Mouse (Mus musculus): ENCODE measurements around the gene Gm45837. TPM values are rescaled to one million over a fixed set of nuclear protein-coding genes. Genes with fewer than 3 reads are reported as not detected.

The Gm45837 gene
- total and polyA plus RNA-seq, 2 experiments, result not detected

DNA sequence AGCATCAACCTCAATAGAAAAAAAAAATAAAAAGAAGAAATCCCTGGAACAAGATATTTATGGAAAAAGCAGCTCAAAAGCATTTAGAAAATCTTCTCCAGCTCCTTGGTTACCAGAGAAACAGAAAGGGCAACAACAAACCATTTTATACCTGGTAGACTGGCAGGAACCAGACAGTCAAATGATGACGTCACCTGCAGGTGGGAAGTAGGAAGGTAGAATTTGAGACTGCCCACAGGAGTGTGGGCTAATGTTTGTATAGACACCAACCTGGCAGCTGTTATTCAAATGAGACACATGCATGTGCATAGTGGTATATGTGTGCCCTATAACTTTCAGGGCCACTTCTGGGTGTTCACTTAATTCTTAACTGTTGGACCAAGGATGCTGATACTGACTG is 111.0 kb downstream of the Gm45837 start:
- TF ChIP-seq CTCF (IDR thresholded peaks at IDR 0.05; ENCODE audit: low read depth, low read length) (no peak), POLR2A (IDR thresholded peaks at IDR 0.05; ENCODE audit: extremely low read depth, insufficient read depth, low read length) (no peak)
- Histone ChIP-seq H3K79me2 (ENCODE audit: control insufficient read depth, insufficient read depth, low read length) (no peaks in the 10 kb centered on the region), H3K27me3 (ENCODE audit: control insufficient read depth, insufficient read depth, low read length) (no peaks in the 10 kb centered on the region), H3K36me3 (ENCODE audit: control insufficient read depth, insufficient read depth, low read length) (no peaks in the 10 kb centered on the region), H3K27ac (replicated peaks; ENCODE audit: insufficient read depth, low read depth, low read length) (no peak overlapping the region), H3K9ac (ENCODE audit: low read depth, low read length) (no peak overlapping the region), H3K4me3 (ENCODE audit: insufficient read depth, low read depth, low read length) (no peak overlapping the region), H3K4me1 (ENCODE audit: control insufficient read depth, insufficient read depth, low read length) (no peaks in the 10 kb centered on the region)
- 57% methylated on average over 1 of the region's 1 CpGs for WGBS
- no peak for DNase-seq (ENCODE audit: extremely low read depth, low read depth, low spot score)

DNA sequence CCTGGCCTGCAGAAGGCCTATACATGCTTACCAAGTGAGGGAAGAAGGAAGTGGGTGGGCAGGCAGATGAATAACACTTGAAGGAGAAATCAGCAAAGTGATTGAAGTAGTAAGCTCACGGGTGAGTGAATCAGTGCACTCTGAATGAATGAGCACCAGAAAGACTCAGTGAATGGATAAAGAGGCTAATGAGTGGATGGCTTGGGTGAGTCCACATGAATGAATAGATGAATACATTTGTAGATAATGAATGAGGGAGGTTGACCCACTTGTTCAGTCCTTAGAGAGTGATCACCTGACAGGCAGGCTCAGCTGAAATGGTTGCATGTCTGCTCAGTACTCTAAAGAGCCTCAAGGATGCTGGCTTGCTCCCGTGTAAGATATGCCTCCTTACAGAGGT is 112.5 kb downstream of the Gm45837 start:
- H3K27me3 ChIP-seq (ENCODE audit: control insufficient read depth, insufficient read depth, low read length), result no peaks in the 10 kb centered on the region; the same call in 1 of the 2 replicates
- no peaks in the 10 kb centered on the region for H3K79me2 ChIP-seq (ENCODE audit: control insufficient read depth, insufficient read depth, low read length)
- H3K36me3 ChIP-seq (ENCODE audit: control insufficient read depth, insufficient read depth, low read length), result no peaks in the 10 kb centered on the region
- TF ChIP-seq CTCF (IDR thresholded peaks at IDR 0.05; ENCODE audit: low read depth, low read length) (no peak), POLR2A (IDR thresholded peaks at IDR 0.05; ENCODE audit: extremely low read depth, insufficient read depth, low read length) (no peak)
- H3K9ac ChIP-seq (ENCODE audit: low read depth, low read length), result no peak overlapping the region
- H3K27ac ChIP-seq (replicated peaks; ENCODE audit: insufficient read depth, low read depth, low read length), result no peak overlapping the region
- no peaks in the 10 kb centered on the region for H3K4me1 ChIP-seq (ENCODE audit: control insufficient read depth, insufficient read depth, low read length)
- no peak for DNase-seq (ENCODE audit: extremely low read depth, low read depth, low spot score)
- 88% methylated on average over 2 of the region's 2 CpGs for WGBS
- H3K4me3 ChIP-seq (ENCODE audit: insufficient read depth, low read depth, low read length), result no peak overlapping the region

DNA sequence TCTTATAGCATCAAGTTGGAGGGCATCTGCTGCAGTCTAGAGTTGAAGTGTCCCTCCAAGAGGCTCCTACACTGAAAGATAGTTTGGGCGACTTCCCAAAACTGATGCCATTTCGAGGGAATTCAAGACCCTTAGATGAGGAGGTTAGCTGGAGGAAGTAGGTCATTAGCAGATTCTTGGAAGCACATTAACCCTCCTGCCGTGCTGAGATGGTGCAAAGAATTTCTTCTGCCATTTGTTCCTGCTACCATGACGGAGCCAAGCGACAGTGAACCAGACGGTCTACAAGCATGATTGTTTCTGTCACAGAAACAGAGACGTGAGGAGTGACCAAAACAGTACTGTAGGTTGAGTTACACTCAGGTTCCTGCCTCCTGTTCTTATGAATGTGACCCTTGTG is 115.8 kb downstream of the Gm45837 start:
- Histone ChIP-seq H3K9ac (ENCODE audit: low read depth, low read length) (no peak overlapping the region), H3K4me1 (ENCODE audit: control insufficient read depth, insufficient read depth, low read length) (no peaks in the 10 kb centered on the region), H3K4me3 (ENCODE audit: insufficient read depth, low read depth, low read length) (no peak overlapping the region), H3K79me2 (ENCODE audit: control insufficient read depth, insufficient read depth, low read length) (no peaks in the 10 kb centered on the region), H3K27ac (replicated peaks; ENCODE audit: insufficient read depth, low read depth, low read length) (no peak overlapping the region), H3K27me3 (ENCODE audit: control insufficient read depth, insufficient read depth, low read length) (no peaks in the 10 kb centered on the region; the same call in 1 of the 2 replicates), H3K36me3 (ENCODE audit: control insufficient read depth, insufficient read depth, low read length) (no peaks in the 10 kb centered on the region)
- no peak for TF ChIP-seq CTCF (IDR thresholded peaks at IDR 0.05; ENCODE audit: low read depth, low read length)
- no peak for TF ChIP-seq POLR2A (IDR thresholded peaks at IDR 0.05; ENCODE audit: extremely low read depth, insufficient read depth, low read length)
- no peak for DNase-seq (ENCODE audit: extremely low read depth, low read depth, low spot score)
- 74% methylated on average over 7 of the region's 7 CpGs for WGBS

DNA sequence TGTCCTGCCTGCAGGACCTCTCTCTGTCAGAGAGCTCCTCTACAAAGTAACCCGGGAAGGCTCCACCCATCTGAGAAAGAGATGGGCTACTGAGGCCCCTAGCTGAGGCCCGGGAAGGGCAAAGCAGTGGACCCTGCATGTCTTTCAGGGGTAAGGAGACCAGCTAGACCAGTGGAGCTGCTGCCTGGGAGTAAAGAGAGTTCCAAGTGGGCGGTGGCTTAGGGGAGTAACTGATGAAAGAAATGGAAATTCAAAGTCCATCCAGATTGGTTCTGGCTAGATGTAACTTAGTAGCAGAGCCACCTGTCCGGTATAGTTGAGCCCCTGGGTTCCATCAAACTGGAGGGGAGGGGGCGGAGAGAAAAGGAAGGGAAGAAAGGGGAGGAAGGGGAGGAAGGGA is 123.7 kb downstream of the Gm45837 start:
- Histone ChIP-seq H3K27ac (replicated peaks; ENCODE audit: insufficient read depth, low read depth, low read length) (no peak overlapping the region), H3K79me2 (ENCODE audit: control insufficient read depth, insufficient read depth, low read length) (no peaks in the 10 kb centered on the region), H3K36me3 (ENCODE audit: control insufficient read depth, insufficient read depth, low read length) (no peaks in the 10 kb centered on the region), H3K9ac (ENCODE audit: low read depth, low read length) (no peak overlapping the region), H3K27me3 (ENCODE audit: control insufficient read depth, insufficient read depth, low read length) (no peaks in the 10 kb centered on the region), H3K4me3 (ENCODE audit: insufficient read depth, low read depth, low read length) (no peak overlapping the region), H3K4me1 (ENCODE audit: control insufficient read depth, insufficient read depth, low read length) (no peaks in the 10 kb centered on the region; the same call in 1 of the 2 replicates)
- WGBS, result 40% methylated on average over 5 of the region's 5 CpGs
- TF ChIP-seq POLR2A (IDR thresholded peaks at IDR 0.05; ENCODE audit: extremely low read depth, insufficient read depth, low read length) (no peak), CTCF (IDR thresholded peaks at IDR 0.05; ENCODE audit: low read depth, low read length) (no peak)
- DNase-seq (ENCODE audit: extremely low read depth, low read depth, low spot score), result no peak

DNA sequence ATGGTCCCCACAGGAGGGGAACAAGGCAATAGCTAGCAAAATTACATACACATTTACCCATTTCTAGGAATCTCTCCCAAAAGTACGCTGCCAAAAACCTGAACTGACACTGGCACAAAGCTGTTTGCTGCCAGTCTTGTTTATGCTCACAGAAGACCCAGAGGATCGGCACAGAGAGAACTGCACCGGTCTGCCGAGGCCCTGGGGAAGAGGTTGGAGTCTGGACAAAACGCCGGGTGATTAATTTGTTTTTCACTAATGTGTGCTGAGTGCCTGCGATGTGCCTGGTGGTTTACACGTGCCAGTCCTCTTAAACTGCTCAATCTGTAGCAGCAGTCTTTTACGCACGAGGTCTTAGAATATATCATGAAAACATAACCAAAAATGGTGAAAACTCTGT is 124.4 kb downstream of the Gm45837 start:
- no peak overlapping the region for H3K9ac ChIP-seq (ENCODE audit: low read depth, low read length)
- no peak for DNase-seq (ENCODE audit: extremely low read depth, low read depth, low spot score)
- no peaks in the 10 kb centered on the region for H3K36me3 ChIP-seq (ENCODE audit: control insufficient read depth, insufficient read depth, low read length)
- H3K27me3 ChIP-seq (ENCODE audit: control insufficient read depth, insufficient read depth, low read length), result no peaks in the 10 kb centered on the region
- no peaks in the 10 kb centered on the region for H3K79me2 ChIP-seq (ENCODE audit: control insufficient read depth, insufficient read depth, low read length)
- no peaks in the 10 kb centered on the region; the same call in 1 of the 2 replicates for H3K4me1 ChIP-seq (ENCODE audit: control insufficient read depth, insufficient read depth, low read length)
- H3K4me3 ChIP-seq (ENCODE audit: insufficient read depth, low read depth, low read length), result no peak overlapping the region
- no peak overlapping the region for H3K27ac ChIP-seq (replicated peaks; ENCODE audit: insufficient read depth, low read depth, low read length)
- TF ChIP-seq POLR2A (IDR thresholded peaks at IDR 0.05; ENCODE audit: extremely low read depth, insufficient read depth, low read length) (no peak), CTCF (IDR thresholded peaks at IDR 0.05; ENCODE audit: low read depth, low read length) (no peak)
- 82% methylated on average over 10 of the region's 10 CpGs for WGBS

DNA sequence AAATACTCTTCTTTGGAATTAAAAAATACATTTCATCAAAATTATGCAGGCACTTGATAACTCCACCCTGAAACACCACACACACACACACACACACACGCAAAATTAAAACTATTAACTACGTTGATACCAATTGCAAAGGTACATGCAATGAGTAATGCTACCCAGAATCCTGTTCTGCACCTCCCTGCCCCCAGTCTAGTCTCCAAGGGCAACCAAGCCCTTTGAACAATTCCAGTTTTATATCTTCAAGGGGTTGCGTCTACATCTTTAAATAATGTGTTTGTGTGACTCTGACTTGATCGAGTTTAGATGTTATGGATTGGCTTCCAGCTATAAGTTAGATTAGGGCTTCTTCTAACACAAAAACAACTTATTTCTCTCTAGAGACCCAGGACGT is 124.8 kb downstream of the Gm45837 start:
- no peaks in the 10 kb centered on the region; the same call in 1 of the 2 replicates for H3K4me1 ChIP-seq (ENCODE audit: control insufficient read depth, insufficient read depth, low read length)
- WGBS, result 83% methylated on average over 5 of the region's 5 CpGs
- TF ChIP-seq CTCF (IDR thresholded peaks at IDR 0.05; ENCODE audit: low read depth, low read length) (no peak), POLR2A (IDR thresholded peaks at IDR 0.05; ENCODE audit: extremely low read depth, insufficient read depth, low read length) (no peak)

More for the DNA sequence above, 124.8 kb downstream of the Gm45837 start:
- Histone ChIP-seq H3K27me3 (ENCODE audit: control insufficient read depth, insufficient read depth, low read length) (no peaks in the 10 kb centered on the region), H3K36me3 (ENCODE audit: control insufficient read depth, insufficient read depth, low read length) (no peaks in the 10 kb centered on the region), H3K4me3 (ENCODE audit: insufficient read depth, low read depth, low read length) (no peak overlapping the region), H3K27ac (replicated peaks; ENCODE audit: insufficient read depth, low read depth, low read length) (no peak overlapping the region), H3K9ac (ENCODE audit: low read depth, low read length) (no peak overlapping the region), H3K79me2 (ENCODE audit: control insufficient read depth, insufficient read depth, low read length) (no peaks in the 10 kb centered on the region)
- no peak for DNase-seq (ENCODE audit: extremely low read depth, low read depth, low spot score)

All from liver, adult 2 months (tissue).